Mouse (Mus musculus) liver, adult 2 months (tissue): ENCODE measurements at regions not wholly inside any gene's neighbourhood (a gene's known extent, or its start where the extent isn't known, plus 50 kb on each side); places are given as distances from the start of the nearest gene placed in this dataset.

ENCODE experiments used
- CTCF ChIP-seq: fragments of 200-500 bp; IDR thresholded peaks from 2 replicates; pipeline ENCODE4 v1.5.1; 2011; ENCODE audit warnings: low read depth, low read length, control low read depth
- POLR2A ChIP-seq: fragments of 200-500 bp; IDR thresholded peaks from 2 replicates; pipeline ENCODE4 v1.6.1; 2011; ENCODE audit warnings: low read length, control low read depth; ENCODE audit not compliant: insufficient read depth; ENCODE audit errors: extremely low read depth

DNA sequence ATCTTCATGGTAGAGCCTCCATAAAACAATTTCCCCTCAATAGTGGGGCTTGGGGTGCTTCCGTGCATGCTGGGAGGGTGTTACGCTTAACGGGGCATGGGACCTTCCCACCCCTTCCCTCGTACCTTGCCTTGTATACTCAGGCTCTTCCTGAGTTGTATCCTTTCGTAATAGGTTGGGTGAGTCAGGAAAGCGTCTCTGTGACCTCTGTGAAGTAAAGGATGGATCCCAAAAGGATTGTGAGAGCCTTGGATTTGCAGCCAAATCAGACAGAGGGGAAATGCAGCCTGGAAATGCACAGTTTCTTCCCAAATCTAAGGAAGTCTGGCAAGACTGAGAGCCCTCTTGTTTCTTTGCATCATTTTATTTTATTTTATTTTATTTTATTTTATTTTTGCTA lies 166.0 kb downstream of the Ly86 start:
- TF ChIP-seq CTCF = no peak
- no peak for TF ChIP-seq POLR2A
